Mouse (Mus musculus) liver, postnatal 0 days (tissue): ENCODE measurements around the gene Sipa1l3.

Experiments used
- CTCF ChIP-seq: sonication (generic); IDR thresholded peaks from 2 replicates; pipeline ENCODE4 v1.5.1; 2016; ENCODE audit warnings: antibody characterized with exemption, low read depth
- EP300 ChIP-seq: IDR thresholded peaks from 2 replicates; pipeline ENCODE4 v1.6.1; 2016; ENCODE audit warnings: antibody characterized with exemption, low read depth, mild to moderate bottlenecking

DNA sequence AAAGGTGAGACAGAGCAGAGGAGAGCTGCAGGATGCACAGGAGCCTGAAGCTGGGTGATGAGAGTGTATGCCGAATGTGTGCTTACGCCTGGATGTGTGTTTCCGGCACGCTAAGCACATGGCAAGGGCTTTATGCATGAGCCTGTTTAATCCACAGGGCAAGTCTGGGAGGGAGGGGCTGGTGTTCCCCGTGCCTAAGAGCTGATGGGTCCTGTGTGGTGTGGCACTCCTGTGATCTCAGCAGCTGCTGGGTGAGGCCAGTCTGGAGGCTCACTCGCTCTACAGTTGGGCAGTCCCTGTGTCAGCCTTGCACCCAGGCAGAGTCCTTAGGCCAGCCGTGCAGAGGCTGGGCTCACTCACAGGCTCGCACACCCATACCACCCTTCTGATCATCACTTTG, 108.0 kb downstream of the Sipa1l3 start:
- TF ChIP-seq EP300 = no peak
- TF ChIP-seq CTCF = no peak
